Mouse (Mus musculus) adipocyte (in vitro differentiated cells): Measurements from ENCODE around the gene Sema3g.
A peak's percentile ranks its signal among the peaks of the same experiment; 100 is the strongest.

ENCODE experiments used
- DNase-seq: peaks from one replicate; pipeline ENCODE4 v3.0.0-alpha.2; 2016; ENCODE audit warnings: low spot score

Sema3g gene

GRCm38 (mm10) chr14:31272164-31272563 lies 54.5 kb downstream of the Sema3g start:
- DNase-seq = peak; percentile 83
